Mouse (Mus musculus): Measurements from ENCODE around the gene Brsk1. TPM values are rescaled to one million over a fixed set of nuclear protein-coding genes. Genes with fewer than 3 reads are reported as not detected.

Gene Brsk1
- 0.63 and 1.1 TPM in 2 replicates for polyA plus RNA-seq (2015; fragmentation: Nextera tagmentation; extraction: Ambion mirVana)

DNA sequence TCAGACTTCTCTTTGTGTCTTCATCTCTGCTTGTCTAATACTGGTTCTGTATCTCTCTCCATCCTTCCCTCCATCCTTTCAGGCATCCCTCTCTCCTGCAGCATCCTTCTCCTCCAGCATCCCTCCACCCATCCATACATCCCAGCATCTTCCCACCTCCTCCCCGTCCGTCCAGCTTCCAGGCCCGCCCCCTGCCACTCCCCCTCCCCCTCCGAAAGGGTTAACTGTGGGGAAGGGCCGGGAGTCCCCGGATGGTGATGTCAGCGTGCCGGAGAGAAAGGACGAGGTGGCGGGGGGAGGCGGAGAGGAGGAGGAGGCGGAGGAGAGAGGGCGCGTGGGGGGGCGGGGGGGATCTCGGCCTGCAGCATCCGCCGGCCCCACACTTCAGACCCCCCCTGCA is at the start of gene Brsk1:
Gene Brsk1 (plus strand): TSS at position 218 of the 400 bp plus-strand sequence.
- under 1% methylated on average over 6 of the region's 18 CpGs for WGBS
- H3K4me1 ChIP-seq (replicated peaks), result peaks cover 4% of the 10 kb centered on the region; the same call in 1 of the 2 replicates
- peak within 1 kb of the TSS; percentile 91 for H3K4me2 ChIP-seq (replicated peaks)
- peak; percentile 67 for ATAC-seq
- H3K36me3 ChIP-seq, result peaks cover 5% of the 10 kb centered on the region; the same call in 1 of the 2 replicates
- peak within 1 kb of the TSS; percentile 85 for H3K9ac ChIP-seq
- H3K27ac ChIP-seq, result peak within 1 kb of the TSS; percentile 81
- H3K27me3 ChIP-seq (replicated peaks), result no peaks in the 10 kb centered on the region
- no peaks in the 10 kb centered on the region for H3K9me3 ChIP-seq
- peak within 1 kb of the TSS; percentile 70 for H3K4me3 ChIP-seq (replicated peaks)

DNA sequence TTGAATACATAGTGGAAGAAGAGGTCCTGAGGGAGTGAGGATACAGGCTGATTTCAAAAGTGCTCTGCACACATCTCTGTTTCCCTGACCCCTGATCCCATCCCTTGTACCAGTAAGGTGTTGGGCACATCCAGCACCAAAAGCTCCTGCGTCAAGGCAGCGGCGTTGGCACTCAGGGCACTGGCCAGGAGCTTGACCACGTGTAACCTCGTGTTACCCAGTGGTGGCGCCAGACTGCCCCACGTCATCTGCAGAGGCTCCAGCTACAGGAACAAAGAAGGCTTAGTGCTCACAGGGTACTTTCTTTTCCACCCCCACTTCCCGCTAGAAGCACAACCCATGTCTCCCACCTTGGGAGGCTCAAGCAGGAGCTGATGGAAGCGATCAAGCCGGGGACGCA is 49.2 kb upstream of the Brsk1 start:
- peaks cover 55% of the 10 kb centered on the region for H3K36me3 ChIP-seq
- H3K9me3 ChIP-seq, result no peaks in the 10 kb centered on the region

DNA sequence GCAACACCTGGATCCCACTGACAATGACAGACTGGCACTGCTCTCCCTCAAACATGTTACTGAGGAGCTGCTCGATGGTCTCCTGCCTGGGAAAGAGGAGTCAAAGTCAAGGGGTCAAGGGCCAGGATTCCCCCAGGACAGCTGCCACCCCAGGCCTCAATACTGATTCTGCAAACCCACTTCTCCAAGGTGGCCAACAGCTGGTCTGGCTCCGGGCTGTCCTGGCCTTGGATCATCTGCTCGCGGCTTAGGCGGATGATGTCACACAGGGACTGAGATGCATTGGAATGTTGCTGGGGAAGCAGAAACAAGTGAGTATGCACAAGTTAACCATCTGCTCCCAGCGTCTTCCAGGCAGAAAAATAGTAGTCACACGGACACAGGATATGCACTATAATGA is 48.4 kb upstream of the Brsk1 start:
- H3K27ac ChIP-seq, result no peak overlapping the region
- no peaks in the 10 kb centered on the region for H3K4me1 ChIP-seq (replicated peaks)
- no peak overlapping the region for H3K9ac ChIP-seq
- H3K36me3 ChIP-seq, result peaks cover 55% of the 10 kb centered on the region
- no peak for ATAC-seq
- H3K27me3 ChIP-seq (replicated peaks), result no peaks in the 10 kb centered on the region
- no peak overlapping the region for H3K4me2 ChIP-seq (replicated peaks)
- no peak overlapping the region for H3K4me3 ChIP-seq (replicated peaks)
- H3K9me3 ChIP-seq, result no peaks in the 10 kb centered on the region
- 60% methylated on average over 7 of the region's 7 CpGs for WGBS

More for the DNA sequence above, 49.2 kb upstream of the Brsk1 start:
- no peak overlapping the region for H3K4me2 ChIP-seq (replicated peaks)
- no peak for ATAC-seq
- WGBS, result 75% methylated on average over 11 of the region's 11 CpGs
- H3K9ac ChIP-seq, result no peak overlapping the region
- no peak overlapping the region for H3K4me3 ChIP-seq (replicated peaks)
- H3K27ac ChIP-seq, result no peak overlapping the region
- H3K4me1 ChIP-seq (replicated peaks), result no peaks in the 10 kb centered on the region
- H3K27me3 ChIP-seq (replicated peaks), result no peaks in the 10 kb centered on the region

DNA sequence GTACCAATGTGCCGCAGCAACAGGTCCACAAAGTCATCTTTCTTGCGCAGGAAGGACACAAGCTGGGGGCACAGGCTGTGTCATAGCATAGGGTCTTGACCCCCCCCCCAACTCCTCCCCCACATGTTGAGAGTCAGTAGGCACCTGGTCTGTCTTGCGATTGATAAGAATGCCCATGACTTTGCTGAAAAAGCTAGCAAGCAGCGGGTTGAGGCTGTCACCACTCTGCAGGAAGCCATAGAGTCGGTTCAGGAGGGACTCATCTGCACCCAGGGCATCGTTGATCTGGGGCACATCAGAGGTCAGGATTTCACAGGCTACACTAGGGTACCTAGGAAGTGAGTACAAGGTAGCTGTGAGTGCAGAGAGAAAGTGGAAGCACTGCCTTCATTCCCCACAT is 47.2 kb upstream of the Brsk1 start:
- Histone ChIP-seq H3K36me3 (peaks cover 50% of the 10 kb centered on the region), H3K4me3 (replicated peaks) (no peak overlapping the region), H3K27ac (no peak overlapping the region), H3K27me3 (replicated peaks) (no peaks in the 10 kb centered on the region), H3K9ac (no peak overlapping the region), H3K9me3 (no peaks in the 10 kb centered on the region), H3K4me2 (replicated peaks) (no peak overlapping the region), H3K4me1 (replicated peaks) (no peaks in the 10 kb centered on the region)
- no peak for ATAC-seq
- 87% methylated on average over 6 of the region's 6 CpGs for WGBS

DNA sequence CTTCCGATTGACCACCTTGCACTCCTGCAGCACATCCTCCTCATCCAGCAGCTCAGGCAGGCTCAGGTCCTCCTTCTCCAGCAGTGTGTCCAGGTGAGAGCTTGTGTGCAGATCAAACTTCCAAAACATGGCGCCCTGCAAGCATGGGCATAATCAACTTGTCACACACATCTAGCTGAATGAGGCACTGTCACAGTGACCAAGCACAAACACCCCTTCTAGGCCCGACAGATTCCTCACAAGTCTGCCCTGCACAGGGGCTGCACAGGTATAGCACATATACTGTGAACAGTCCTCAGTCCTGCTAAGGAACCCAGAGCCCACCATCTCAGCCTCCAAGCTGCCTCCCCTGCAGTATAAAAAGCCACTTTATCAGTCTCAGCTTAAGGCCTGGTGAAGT is 43.6 kb upstream of the Brsk1 start:
- no peaks in the 10 kb centered on the region for H3K4me1 ChIP-seq (replicated peaks)
- 0 out of 2 replicates have a peak, but pooled peaks have one; percentile 4 for ATAC-seq
- H3K9me3 ChIP-seq, result no peaks in the 10 kb centered on the region
- WGBS, result 81% methylated on average over 3 of the region's 3 CpGs
- H3K4me3 ChIP-seq (replicated peaks), result no peak overlapping the region
- H3K27ac ChIP-seq, result no peak overlapping the region
- no peak overlapping the region for H3K9ac ChIP-seq
- H3K4me2 ChIP-seq (replicated peaks), result no peak overlapping the region
- H3K36me3 ChIP-seq, result peaks cover 24% of the 10 kb centered on the region
- no peaks in the 10 kb centered on the region for H3K27me3 ChIP-seq (replicated peaks)

DNA sequence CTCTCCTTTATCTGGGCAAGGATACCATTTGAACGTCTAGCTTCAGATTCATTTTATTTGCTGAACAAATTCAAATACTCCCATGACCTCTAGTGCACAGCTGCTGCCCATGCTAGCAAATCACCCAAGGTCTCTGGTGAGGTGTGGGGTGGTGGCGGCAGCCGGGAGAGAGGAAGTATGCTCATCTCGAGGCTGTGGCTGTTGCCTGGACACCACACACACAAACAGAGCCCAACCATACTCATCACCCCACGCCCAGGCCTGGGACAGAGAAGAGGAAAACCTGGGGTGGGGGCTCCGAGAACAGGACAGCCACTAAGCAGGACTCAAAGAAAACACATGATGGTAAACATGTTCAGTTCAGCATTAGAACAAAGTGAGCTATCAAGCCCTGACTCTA is 43.1 kb upstream of the Brsk1 start:
- WGBS, result 35% methylated on average over 6 of the region's 6 CpGs
- no peaks in the 10 kb centered on the region for H3K27me3 ChIP-seq (replicated peaks)
- H3K27ac ChIP-seq, result no peak overlapping the region
- no peak overlapping the region for H3K4me2 ChIP-seq (replicated peaks)
- H3K9me3 ChIP-seq, result no peaks in the 10 kb centered on the region
- H3K36me3 ChIP-seq, result peaks cover 22% of the 10 kb centered on the region
- no peak overlapping the region for H3K9ac ChIP-seq
- no peaks in the 10 kb centered on the region for H3K4me1 ChIP-seq (replicated peaks)
- H3K4me3 ChIP-seq (replicated peaks), result no peak overlapping the region
- ATAC-seq, result peak; percentile 61

DNA sequence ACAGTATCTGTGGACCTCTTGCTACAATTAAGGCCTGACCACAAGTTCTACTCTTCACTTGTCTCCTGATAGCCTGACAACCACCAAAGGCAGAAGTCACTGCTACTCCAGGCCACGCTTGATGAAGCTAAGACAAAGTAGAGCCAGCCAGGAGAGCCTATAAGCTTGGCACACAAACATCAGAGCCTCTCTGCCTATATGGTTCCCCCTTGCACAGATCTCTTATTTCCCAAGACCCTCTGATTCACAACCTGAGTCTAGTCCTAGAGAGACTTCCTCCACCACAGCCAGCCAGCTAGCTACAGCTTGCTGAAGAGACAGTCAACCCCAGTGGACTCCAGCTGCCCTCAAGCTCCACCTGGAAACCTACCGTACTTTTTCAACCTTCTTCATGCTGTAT is 42.4 kb upstream of the Brsk1 start:
- Histone ChIP-seq H3K27ac (no peak overlapping the region), H3K9me3 (no peaks in the 10 kb centered on the region), H3K36me3 (peaks cover 17% of the 10 kb centered on the region), H3K9ac (no peak overlapping the region), H3K4me1 (replicated peaks) (0 out of 2 replicates have a peak, but pooled peaks cover 5% of the 10 kb centered on the region), H3K4me2 (replicated peaks) (no peak overlapping the region), H3K27me3 (replicated peaks) (no peaks in the 10 kb centered on the region), H3K4me3 (replicated peaks) (no peak overlapping the region)
- ATAC-seq, result no peak
- 87% methylated on average over 2 of the region's 2 CpGs for WGBS

DNA sequence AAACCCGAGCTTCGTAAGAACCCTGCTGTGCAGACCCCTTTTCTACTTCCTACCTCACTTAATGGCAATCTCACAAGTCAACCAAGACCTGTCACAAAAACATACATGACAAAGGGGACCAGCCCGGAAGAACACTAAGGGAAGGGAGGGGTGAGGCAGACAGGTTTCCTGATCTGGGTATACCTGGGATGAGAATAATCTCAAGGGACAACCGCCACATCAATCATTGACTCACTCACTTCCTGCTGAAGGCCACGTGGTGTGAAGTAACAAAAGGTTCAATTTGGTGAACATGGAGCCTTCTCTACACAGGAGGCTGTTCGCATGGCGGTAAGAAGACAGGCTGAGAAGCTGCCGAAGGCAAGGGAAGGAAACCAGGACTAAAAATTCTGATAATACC is 38.8 kb upstream of the Brsk1 start:
- Histone ChIP-seq H3K9ac (no peak overlapping the region), H3K9me3 (no peaks in the 10 kb centered on the region), H3K27me3 (replicated peaks) (no peaks in the 10 kb centered on the region), H3K36me3 (peaks cover 4% of the 10 kb centered on the region; the same call in 1 of the 2 replicates), H3K27ac (no peak overlapping the region), H3K4me1 (replicated peaks) (peaks cover 19% of the 10 kb centered on the region), H3K4me3 (replicated peaks) (no peak overlapping the region), H3K4me2 (replicated peaks) (no peak overlapping the region)
- peak; percentile 57 for ATAC-seq
- WGBS, result 65% methylated on average over 8 of the region's 8 CpGs

DNA sequence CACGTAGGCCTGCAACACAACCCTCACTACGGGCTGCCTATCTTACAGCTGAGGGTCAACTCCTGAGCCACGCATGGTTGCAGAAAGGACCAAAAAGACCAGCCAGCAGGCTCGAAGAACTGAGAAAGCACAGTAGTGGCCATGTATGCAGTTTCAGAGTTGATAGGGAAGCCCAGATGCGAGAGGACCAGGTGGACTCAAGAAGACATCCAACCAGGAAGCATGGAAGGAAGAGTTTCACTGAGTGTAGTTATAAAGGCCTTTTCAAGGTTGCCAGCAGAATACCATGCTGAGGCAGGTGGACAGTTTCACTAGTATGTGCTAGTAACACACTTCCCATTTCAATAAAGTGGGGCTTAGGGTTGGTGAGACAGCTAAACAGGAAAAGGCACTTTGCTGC is 37.7 kb upstream of the Brsk1 start:
- Histone ChIP-seq H3K9me3 (no peaks in the 10 kb centered on the region), H3K4me3 (replicated peaks) (no peak overlapping the region), H3K27me3 (replicated peaks) (no peaks in the 10 kb centered on the region), H3K36me3 (0 out of 2 replicates have a peak, but pooled peaks cover 3% of the 10 kb centered on the region), H3K4me1 (replicated peaks) (peaks cover 30% of the 10 kb centered on the region), H3K27ac (no peak overlapping the region), H3K4me2 (replicated peaks) (no peak overlapping the region), H3K9ac (no peak overlapping the region)
- ATAC-seq, result no peak
- WGBS, result 86% methylated on average over 5 of the region's 5 CpGs

DNA sequence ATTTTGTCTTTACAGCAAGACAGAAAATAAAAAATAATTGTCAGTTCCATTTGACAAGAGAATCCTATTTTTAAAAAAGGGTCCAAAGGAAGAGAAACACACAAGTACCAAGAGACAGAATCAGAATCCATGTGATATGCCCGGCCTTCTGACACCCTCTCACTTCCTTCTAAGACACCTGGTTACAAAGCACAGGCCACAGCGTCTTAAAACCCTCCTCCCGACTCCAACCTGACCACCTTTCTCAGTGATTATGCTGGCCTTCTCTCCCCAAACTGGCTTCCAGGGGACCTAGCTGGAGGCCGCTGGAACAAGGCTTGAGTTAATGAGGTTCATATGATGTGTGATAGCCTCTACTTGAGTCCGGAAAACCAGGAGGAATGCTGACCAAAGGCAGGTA is 37.1 kb upstream of the Brsk1 start:
- Histone ChIP-seq H3K36me3 (0 out of 2 replicates have a peak, but pooled peaks cover 3% of the 10 kb centered on the region), H3K27ac (no peak overlapping the region), H3K27me3 (replicated peaks) (no peaks in the 10 kb centered on the region), H3K9ac (no peak overlapping the region), H3K4me1 (replicated peaks) (peaks cover 34% of the 10 kb centered on the region), H3K4me2 (replicated peaks) (no peak overlapping the region), H3K4me3 (replicated peaks) (no peak overlapping the region), H3K9me3 (no peaks in the 10 kb centered on the region)
- ATAC-seq, result no peak
- WGBS, result 82% methylated on average over 5 of the region's 5 CpGs

DNA sequence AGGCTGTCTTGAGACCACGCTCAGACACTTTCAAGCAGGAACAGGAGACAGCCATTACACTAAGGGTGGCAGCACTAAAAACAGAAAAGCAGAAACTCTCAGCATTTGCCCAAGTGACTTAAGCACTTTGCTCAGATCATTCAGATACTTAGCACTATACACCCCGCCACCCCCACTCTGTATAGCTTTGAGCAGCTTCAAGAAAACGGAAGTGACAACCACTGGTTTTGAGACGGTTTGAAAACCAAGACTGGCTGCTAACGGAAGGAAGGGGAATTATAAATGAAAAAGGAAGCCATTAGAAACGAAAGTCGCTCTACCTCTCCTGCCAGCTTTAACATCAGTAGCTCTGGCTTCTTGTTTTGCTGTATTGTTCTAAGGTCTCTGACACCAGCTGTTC is 36.6 kb upstream of the Brsk1 start:
- 0 out of 2 replicates have a peak, but pooled peaks cover 3% of the 10 kb centered on the region for H3K36me3 ChIP-seq
- no peak overlapping the region for H3K4me3 ChIP-seq (replicated peaks)
- no peak for ATAC-seq
- peaks cover 34% of the 10 kb centered on the region for H3K4me1 ChIP-seq (replicated peaks)
- WGBS, result 78% methylated on average over 7 of the region's 7 CpGs
- H3K9me3 ChIP-seq, result no peaks in the 10 kb centered on the region
- H3K4me2 ChIP-seq (replicated peaks), result no peak overlapping the region
- no peaks in the 10 kb centered on the region for H3K27me3 ChIP-seq (replicated peaks)
- no peak overlapping the region for H3K27ac ChIP-seq
- no peak overlapping the region for H3K9ac ChIP-seq

DNA sequence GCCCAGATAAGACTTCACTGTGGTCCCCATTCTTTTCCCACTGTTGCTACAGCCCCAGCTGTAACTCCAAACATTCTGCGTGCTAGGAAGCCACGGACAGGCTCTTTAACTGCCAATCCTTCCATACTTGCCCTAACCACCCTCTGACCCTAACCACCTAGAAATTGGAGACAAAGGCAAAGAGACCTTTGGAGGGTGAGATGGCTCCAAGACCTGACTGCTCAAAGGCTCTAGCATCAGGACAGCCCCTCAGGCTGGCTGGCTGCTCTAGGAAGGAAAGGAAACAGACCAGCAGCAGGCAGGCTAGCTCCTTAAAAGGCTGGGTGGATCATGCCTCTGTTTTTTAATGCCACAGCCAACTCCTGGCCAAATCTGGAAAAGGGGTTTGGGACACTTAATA is 36.2 kb upstream of the Brsk1 start:
- no peak for ATAC-seq
- Histone ChIP-seq H3K4me2 (replicated peaks) (no peak overlapping the region), H3K27me3 (replicated peaks) (no peaks in the 10 kb centered on the region), H3K9ac (no peak overlapping the region), H3K36me3 (0 out of 2 replicates have a peak, but pooled peaks cover 3% of the 10 kb centered on the region), H3K27ac (no peak overlapping the region), H3K9me3 (no peaks in the 10 kb centered on the region), H3K4me1 (replicated peaks) (peaks cover 34% of the 10 kb centered on the region), H3K4me3 (replicated peaks) (no peak overlapping the region)
- 81% methylated on average over 2 of the region's 2 CpGs for WGBS

DNA sequence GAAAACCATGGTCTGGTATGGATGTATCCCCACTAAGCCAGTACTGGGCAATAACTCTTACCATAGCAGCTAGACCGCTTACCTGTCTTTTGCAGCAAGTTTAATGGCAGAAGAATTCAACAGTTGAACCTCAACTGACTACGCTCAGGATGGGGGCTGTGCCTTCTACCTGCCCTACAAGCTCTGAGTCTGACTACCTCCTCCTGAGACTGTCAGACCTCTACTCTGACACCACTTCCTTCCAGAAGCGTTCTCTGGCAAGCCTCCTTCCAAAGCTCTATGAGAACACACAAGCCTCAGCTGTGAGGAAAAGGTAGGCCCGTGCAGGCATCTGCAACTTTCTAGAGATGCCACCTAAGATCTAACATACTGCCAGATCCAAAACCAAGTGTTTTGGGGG is 35.0 kb upstream of the Brsk1 start:
- Histone ChIP-seq H3K9me3 (no peaks in the 10 kb centered on the region), H3K4me1 (replicated peaks) (peaks cover 34% of the 10 kb centered on the region), H3K27me3 (replicated peaks) (no peaks in the 10 kb centered on the region), H3K36me3 (0 out of 2 replicates have a peak, but pooled peaks cover 3% of the 10 kb centered on the region), H3K9ac (no peak overlapping the region), H3K4me2 (replicated peaks) (no peak overlapping the region), H3K4me3 (replicated peaks) (no peak overlapping the region), H3K27ac (no peak overlapping the region)
- no peak for ATAC-seq
- 82% methylated on average over 4 of the region's 4 CpGs for WGBS
